Mouse (Mus musculus): ENCODE measurements around the gene Cd248. TPM values are rescaled to one million over a fixed set of nuclear protein-coding genes. Genes with fewer than 3 reads are reported as not detected.

The Cd248 gene
- polyA plus RNA-seq, 1 experiment from 2014 or later, result 3.7 TPM

DNA sequence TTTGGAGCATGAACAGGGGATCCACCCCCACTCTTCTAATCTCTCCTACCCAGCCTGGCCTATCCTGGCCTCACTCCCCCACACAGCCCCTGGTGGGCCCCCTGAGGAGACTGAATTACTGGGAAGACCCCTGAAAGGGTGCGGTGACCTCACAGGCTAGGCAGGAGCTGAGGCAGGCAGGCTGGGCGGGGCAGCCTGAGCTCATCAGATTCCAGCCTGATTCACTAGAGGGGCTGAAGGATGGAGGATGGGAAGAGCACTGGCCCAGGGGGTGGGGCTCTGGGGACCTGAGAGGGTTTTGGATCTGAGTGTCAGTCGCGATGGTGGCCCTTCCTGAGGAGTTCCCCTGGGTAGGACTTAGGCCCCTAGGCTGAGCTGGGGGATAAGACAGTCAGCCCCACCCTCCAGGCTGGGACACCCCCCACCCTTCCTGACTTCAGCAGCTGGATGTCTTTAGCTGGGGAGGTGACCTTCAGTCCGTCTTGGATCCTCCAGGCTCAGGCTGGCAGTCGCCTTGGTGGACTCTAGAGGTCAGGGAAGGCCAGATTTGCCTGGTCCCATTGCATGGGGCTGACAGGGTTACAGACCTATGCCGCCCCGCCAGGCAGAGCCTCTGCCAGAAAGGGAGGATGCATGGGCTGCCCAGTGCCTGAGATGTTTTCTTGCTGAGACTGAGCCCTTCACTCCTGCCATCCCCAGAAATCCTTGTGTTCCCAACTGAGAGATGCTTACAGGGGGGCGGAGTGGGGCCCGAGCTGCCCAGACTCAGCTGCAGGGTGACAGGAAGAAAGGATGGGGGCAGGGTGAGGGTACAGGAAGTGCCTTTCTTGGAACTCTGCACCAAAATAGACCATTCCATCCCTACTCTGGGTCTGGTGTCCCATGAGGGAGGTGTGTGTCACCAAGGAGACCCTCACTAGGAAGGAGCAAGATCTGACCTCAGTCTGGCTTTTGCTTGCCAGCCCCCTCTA lies 8.8 kb upstream of the Cd248 start:
- Histone ChIP-seq H3K36me3 (ENCODE audit: control insufficient read depth, insufficient read depth) (no peaks in the 10 kb centered on the region), H3K4me2 (ENCODE audit: low read depth, low read length) (no peak overlapping the region), H3K4me3 (ENCODE audit: low read depth, low read length) (no peak overlapping the region), H3K4me1 (ENCODE audit: control insufficient read depth, low read depth, low read length) (peaks cover 18% of the 10 kb centered on the region), H3K27ac (ENCODE audit: low read length) (no peak overlapping the region), H3K27me3 (ENCODE audit: control insufficient read depth, insufficient read depth, low read depth, low read length) (no peaks in the 10 kb centered on the region), H3K9ac (ENCODE audit: low read depth, low read length) (no peak overlapping the region), H3K9me3 (replicated peaks; ENCODE audit: control insufficient read depth, low read length) (no peaks in the 10 kb centered on the region)
- ATAC-seq (ENCODE audit: low read depth), result no peak
- 21% methylated on average over 10 of the region's 10 CpGs for WGBS (ENCODE audit: insufficient replicate concordance)

DNA sequence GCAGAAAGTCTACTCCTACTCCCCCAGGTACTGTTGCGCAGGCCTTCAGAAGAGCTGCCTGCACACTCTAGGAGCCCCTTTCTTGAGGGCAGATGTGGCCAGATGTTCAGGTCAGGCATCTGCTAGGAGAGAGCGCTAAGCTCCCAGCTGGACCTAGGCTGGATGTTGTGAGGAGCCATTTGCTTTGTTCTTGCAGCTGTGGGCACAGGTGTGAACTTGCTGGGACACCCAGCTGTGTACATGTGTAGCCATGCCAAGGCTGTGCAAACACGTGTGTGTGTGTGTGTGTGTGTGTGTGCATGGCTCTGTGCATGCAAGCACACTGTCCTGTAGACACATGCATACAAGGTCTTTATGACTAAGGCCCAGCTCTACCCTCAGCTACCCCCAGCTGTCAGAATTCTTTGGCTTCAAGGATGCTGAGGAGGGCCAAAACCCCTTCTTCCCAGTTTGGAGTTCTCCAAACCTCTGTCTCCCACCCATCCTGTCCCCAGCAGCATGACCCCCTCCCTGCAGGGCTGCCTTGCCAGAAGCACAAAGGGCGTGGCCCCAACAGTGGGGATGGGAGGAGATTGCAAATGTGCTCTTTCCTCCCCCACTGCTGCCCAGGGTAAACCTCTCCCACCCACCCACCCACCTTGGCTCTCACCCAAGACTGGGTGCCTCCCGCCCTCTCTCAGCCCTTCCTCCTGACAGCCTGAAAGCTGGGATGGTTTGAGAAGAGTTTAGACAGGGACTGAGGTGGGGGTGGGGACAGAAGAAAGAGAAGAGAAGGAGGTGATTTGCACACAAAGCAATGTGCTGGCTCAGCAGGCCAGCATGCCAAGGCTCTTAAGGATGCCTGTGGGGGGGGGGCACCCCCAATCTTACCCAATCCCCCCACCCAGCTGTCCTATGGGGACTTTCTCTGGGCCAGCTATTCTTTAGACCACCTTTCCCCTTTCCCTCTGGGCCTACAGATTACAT lies 7.2 kb upstream of the Cd248 start:
- ATAC-seq (ENCODE audit: low read depth), result 0 out of 2 replicates have a peak, but pooled peaks have one; percentile 17
- Histone ChIP-seq H3K4me2 (ENCODE audit: low read depth, low read length) (no peak overlapping the region), H3K27ac (ENCODE audit: low read length) (no peak overlapping the region), H3K36me3 (ENCODE audit: control insufficient read depth, insufficient read depth) (no peaks in the 10 kb centered on the region), H3K27me3 (ENCODE audit: control insufficient read depth, insufficient read depth, low read depth, low read length) (no peaks in the 10 kb centered on the region; the same call in 1 of the 2 replicates), H3K4me1 (ENCODE audit: control insufficient read depth, low read depth, low read length) (peaks cover 23% of the 10 kb centered on the region), H3K4me3 (ENCODE audit: low read depth, low read length) (no peak overlapping the region), H3K9me3 (replicated peaks; ENCODE audit: control insufficient read depth, low read length) (no peaks in the 10 kb centered on the region), H3K9ac (ENCODE audit: low read depth, low read length) (no peak overlapping the region)
- 40% methylated on average over 5 of the region's 5 CpGs for WGBS (ENCODE audit: insufficient replicate concordance)

DNA sequence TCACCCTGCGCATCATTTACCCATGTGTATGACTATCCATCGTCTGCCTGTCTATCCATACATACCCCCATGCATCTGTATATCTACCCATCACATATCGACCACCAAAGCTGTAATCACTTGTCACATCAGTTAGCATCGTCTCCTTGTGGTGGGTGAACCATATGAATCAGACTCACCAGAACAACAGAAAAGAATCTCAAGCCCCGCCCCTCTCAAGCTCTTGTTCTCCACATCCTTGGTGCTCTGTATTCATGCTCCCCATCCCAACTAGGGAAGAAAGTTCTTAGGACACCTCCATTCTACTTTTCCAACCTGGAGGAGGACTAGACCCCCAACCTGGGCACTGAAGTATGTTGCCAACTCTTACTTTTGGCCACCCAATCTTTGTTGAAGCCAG lies 5.8 kb upstream of the Cd248 start:
- no peak for ATAC-seq (ENCODE audit: low read depth)

DNA sequence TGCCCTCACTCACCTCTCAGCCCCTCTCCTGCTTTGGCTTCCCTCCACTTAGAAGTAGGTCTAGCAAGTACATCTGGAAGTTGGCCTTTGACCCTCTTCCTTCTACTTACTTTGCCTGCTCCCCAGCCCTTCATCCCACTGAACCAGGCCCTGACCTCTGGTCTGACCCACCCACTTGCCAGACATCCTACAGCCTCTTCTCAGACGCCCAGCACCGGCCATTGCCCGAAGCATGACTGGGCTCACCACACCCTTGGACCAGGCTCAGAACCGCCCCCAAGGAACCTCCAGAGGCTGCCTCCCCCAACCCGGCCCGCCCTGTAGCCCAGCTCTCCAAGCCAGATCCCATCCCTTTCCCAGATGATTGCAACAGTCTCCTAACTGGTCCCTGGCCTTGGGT lies 5.4 kb upstream of the Cd248 start:
- Histone ChIP-seq H3K36me3 (ENCODE audit: control insufficient read depth, insufficient read depth) (no peaks in the 10 kb centered on the region), H3K4me1 (ENCODE audit: control insufficient read depth, low read depth, low read length) (peaks cover 28% of the 10 kb centered on the region), H3K4me3 (ENCODE audit: low read depth, low read length) (no peak overlapping the region), H3K9me3 (replicated peaks; ENCODE audit: control insufficient read depth, low read length) (no peaks in the 10 kb centered on the region), H3K27me3 (ENCODE audit: control insufficient read depth, insufficient read depth, low read depth, low read length) (peaks cover 7% of the 10 kb centered on the region), H3K9ac (ENCODE audit: low read depth, low read length) (no peak overlapping the region), H3K4me2 (ENCODE audit: low read depth, low read length) (no peak overlapping the region), H3K27ac (ENCODE audit: low read length) (no peak overlapping the region)
- 64% methylated on average over 6 of the region's 6 CpGs for WGBS (ENCODE audit: insufficient replicate concordance)
- no peak for ATAC-seq (ENCODE audit: low read depth)

More for the DNA sequence above, 5.8 kb upstream of the Cd248 start:
- no peaks in the 10 kb centered on the region for H3K36me3 ChIP-seq (ENCODE audit: control insufficient read depth, insufficient read depth)
- peaks cover 3% of the 10 kb centered on the region for H3K27me3 ChIP-seq (ENCODE audit: control insufficient read depth, insufficient read depth, low read depth, low read length)
- no peak overlapping the region for H3K27ac ChIP-seq (ENCODE audit: low read length)
- 54% methylated on average over 5 of the region's 5 CpGs for WGBS (ENCODE audit: insufficient replicate concordance)
- no peak overlapping the region for H3K9ac ChIP-seq (ENCODE audit: low read depth, low read length)
- H3K4me3 ChIP-seq (ENCODE audit: low read depth, low read length), result no peak overlapping the region
- H3K4me2 ChIP-seq (ENCODE audit: low read depth, low read length), result no peak overlapping the region
- peaks cover 24% of the 10 kb centered on the region for H3K4me1 ChIP-seq (ENCODE audit: control insufficient read depth, low read depth, low read length)
- no peaks in the 10 kb centered on the region for H3K9me3 ChIP-seq (replicated peaks; ENCODE audit: control insufficient read depth, low read length)

DNA sequence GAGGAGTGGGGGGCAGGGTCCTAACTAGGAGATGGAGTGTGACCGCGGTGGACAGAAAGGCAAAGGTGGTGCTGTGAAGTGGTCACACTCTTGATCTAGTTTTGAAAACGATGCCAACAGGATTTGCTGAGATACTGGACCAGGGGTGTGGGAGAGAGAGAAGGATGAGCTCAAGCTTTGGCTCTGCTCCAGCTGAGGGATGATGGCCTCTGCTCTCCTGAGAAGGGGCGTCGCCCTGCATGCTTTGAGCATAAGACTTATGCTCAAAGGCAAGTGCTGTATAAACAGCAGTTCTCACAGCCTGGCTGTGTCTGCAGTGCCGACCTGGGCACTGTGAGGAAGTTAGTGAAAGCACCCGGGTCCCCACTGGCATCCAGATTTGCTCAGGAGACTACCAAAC lies 2.8 kb upstream of the Cd248 start:
- Histone ChIP-seq H3K27me3 (ENCODE audit: control insufficient read depth, insufficient read depth, low read depth, low read length) (peaks cover 29% of the 10 kb centered on the region), H3K4me3 (ENCODE audit: low read depth, low read length) (no peak overlapping the region), H3K9ac (ENCODE audit: low read depth, low read length) (no peak overlapping the region), H3K9me3 (replicated peaks; ENCODE audit: control insufficient read depth, low read length) (no peaks in the 10 kb centered on the region), H3K4me1 (ENCODE audit: control insufficient read depth, low read depth, low read length) (peaks cover 34% of the 10 kb centered on the region), H3K27ac (ENCODE audit: low read length) (no peak overlapping the region), H3K4me2 (ENCODE audit: low read depth, low read length) (no peak overlapping the region), H3K36me3 (ENCODE audit: control insufficient read depth, insufficient read depth) (no peaks in the 10 kb centered on the region)
- ATAC-seq (ENCODE audit: low read depth), result no peak
- 57% methylated on average over 7 of the region's 7 CpGs for WGBS (ENCODE audit: insufficient replicate concordance)

DNA sequence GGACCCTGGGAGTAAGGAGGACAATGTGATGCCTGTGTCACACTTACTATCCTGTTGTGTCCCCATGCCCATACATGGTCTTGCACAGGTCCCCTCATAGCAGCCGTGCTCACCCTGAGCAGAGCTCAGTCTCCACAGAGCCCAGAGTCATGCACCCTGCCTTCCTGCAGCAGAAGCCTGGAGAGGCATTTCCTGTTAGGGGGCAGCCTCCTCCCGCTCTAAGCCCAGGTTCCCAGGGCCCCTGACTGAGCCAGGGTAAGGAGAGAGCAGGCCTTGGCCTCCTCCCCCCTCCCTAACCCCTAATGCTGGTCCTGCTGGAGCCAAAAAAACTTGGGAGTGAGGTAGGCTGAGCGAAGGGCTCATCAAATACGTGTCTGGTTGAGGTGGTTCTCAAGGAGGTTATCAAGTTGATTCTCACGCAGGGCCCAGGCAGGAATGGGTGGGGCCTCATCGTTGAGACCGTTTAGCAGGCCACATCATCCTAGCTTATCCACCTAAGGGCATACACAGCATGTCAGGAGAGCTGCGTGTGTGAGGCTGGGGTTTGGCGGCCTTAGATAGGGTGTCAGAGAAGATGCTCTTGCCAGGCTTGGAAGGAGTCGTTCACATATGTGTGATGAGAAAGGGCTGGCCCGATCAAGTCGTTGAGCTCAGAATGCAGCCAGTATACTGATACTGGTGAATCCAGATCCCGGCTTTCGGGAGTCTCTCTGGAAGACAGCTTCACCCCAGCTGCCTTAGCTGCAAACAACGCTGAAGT lies 658 bp upstream of the Cd248 start:
- H3K4me1 ChIP-seq (ENCODE audit: control insufficient read depth, low read depth, low read length), result peaks cover 39% of the 10 kb centered on the region
- H3K9ac ChIP-seq (ENCODE audit: low read depth, low read length), result no peak overlapping the region; the same call in 1 of the 2 replicates

DNA sequence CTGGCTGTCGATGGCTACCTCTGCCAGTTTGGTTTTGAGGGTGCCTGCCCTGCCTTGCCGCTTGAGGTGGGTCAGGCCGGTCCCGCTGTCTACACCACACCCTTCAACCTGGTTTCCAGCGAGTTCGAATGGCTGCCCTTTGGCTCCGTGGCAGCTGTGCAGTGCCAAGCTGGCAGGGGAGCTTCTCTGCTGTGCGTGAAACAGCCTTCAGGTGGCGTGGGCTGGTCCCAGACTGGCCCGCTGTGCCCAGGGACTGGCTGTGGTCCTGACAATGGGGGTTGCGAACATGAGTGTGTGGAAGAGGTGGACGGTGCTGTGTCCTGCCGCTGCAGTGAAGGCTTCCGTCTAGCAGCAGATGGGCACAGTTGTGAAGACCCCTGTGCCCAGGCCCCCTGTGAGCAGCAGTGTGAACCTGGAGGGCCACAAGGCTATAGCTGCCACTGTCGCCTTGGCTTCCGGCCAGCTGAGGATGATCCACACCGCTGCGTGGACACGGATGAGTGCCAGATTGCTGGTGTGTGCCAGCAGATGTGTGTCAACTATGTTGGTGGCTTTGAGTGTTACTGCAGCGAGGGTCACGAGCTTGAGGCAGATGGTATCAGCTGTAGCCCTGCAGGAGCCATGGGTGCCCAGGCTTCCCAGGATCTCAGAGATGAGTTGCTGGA lies 824 bp downstream of the Cd248 start:
- Histone ChIP-seq H3K9ac (ENCODE audit: low read depth, low read length) (peak overlapping the region; percentile 57), H3K9me3 (replicated peaks; ENCODE audit: control insufficient read depth, low read length) (no peaks in the 10 kb centered on the region), H3K36me3 (ENCODE audit: control insufficient read depth, insufficient read depth) (no peaks in the 10 kb centered on the region), H3K27ac (ENCODE audit: low read length) (no peak overlapping the region), H3K4me2 (ENCODE audit: low read depth, low read length) (peak overlapping the region; percentile 74), H3K4me1 (ENCODE audit: control insufficient read depth, low read depth, low read length) (peaks cover 48% of the 10 kb centered on the region), H3K4me3 (ENCODE audit: low read depth, low read length) (peak overlapping the region; percentile 52), H3K27me3 (ENCODE audit: control insufficient read depth, insufficient read depth, low read depth, low read length) (peaks cover 42% of the 10 kb centered on the region)
- ATAC-seq (ENCODE audit: low read depth), result no peak
- 41% methylated on average over 21 of the region's 21 CpGs for WGBS (ENCODE audit: insufficient replicate concordance)

More for the DNA sequence above, 658 bp upstream of the Cd248 start:
- H3K27me3 ChIP-seq (ENCODE audit: control insufficient read depth, insufficient read depth, low read depth, low read length), result peaks cover 41% of the 10 kb centered on the region
- peak overlapping the region; percentile 52 for H3K4me3 ChIP-seq (ENCODE audit: low read depth, low read length)
- peak overlapping the region; percentile 74 for H3K4me2 ChIP-seq (ENCODE audit: low read depth, low read length)
- no peaks in the 10 kb centered on the region for H3K36me3 ChIP-seq (ENCODE audit: control insufficient read depth, insufficient read depth)
- WGBS (ENCODE audit: insufficient replicate concordance), result 5% methylated on average over 15 of the region's 15 CpGs
- peak; percentile 78 for ATAC-seq (ENCODE audit: low read depth)
- peak overlapping the region; percentile 75 for H3K27ac ChIP-seq (ENCODE audit: low read length)
- no peaks in the 10 kb centered on the region for H3K9me3 ChIP-seq (replicated peaks; ENCODE audit: control insufficient read depth, low read length)

DNA sequence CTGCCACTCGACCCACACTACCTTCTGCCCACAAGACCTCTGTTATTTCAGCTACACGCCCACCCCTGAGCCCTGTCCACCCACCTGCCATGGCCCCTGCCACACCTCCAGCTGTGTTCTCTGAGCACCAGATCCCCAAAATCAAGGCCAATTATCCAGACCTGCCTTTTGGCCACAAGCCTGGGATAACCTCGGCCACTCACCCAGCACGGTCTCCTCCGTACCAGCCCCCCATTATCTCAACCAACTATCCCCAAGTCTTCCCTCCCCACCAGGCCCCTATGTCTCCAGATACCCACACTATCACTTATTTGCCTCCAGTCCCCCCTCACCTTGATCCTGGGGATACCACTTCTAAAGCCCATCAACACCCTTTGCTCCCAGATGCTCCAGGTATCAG lies 1.6 kb downstream of the Cd248 start:
- Histone ChIP-seq H3K36me3 (ENCODE audit: control insufficient read depth, insufficient read depth) (no peaks in the 10 kb centered on the region), H3K27me3 (ENCODE audit: control insufficient read depth, insufficient read depth, low read depth, low read length) (peaks cover 45% of the 10 kb centered on the region), H3K9ac (ENCODE audit: low read depth, low read length) (no peak overlapping the region), H3K4me3 (ENCODE audit: low read depth, low read length) (no peak overlapping the region), H3K4me1 (ENCODE audit: control insufficient read depth, low read depth, low read length) (peaks cover 48% of the 10 kb centered on the region), H3K9me3 (replicated peaks; ENCODE audit: control insufficient read depth, low read length) (no peaks in the 10 kb centered on the region), H3K27ac (ENCODE audit: low read length) (no peak overlapping the region), H3K4me2 (ENCODE audit: low read depth, low read length) (no peak overlapping the region)
- ATAC-seq (ENCODE audit: low read depth), result no peak
- WGBS (ENCODE audit: insufficient replicate concordance), result 71% methylated on average over 5 of the region's 5 CpGs

Data from liver, embryonic 16.5 days (tissue).